Mouse (Mus musculus): Measurements from ENCODE around the gene Rnf141. TPM values are rescaled to one million over a fixed set of nuclear protein-coding genes. Genes with fewer than 3 reads are reported as not detected.

The Rnf141 gene
- polyA plus RNA-seq, 1 experiment from 2014 or later, result 18.6 TPM

DNA sequence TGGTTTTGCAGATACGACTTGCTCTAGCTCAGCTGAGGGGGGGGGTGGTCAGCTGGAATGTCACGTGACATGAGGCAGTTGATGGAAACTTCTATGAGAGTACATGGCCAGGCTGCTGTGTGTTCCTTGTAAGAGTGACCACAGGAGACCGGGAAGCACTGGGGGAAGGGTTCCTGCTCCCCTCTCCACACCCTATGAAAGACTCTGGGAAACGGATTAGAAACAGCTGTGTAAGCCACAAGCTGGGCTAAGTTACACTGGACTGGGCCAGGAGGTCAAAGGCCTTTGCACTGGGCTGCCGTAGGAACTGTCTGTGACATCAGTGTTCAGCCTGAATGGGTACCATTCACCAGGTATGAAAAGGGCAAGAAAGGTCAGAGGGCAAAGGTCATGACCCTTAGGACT lies 90.3 kb downstream of the Rnf141 start:
- no peaks in the 10 kb centered on the region for H3K9me3 ChIP-seq
- no peaks in the 10 kb centered on the region for H3K27me3 ChIP-seq
- peaks cover 11% of the 10 kb centered on the region for H3K4me1 ChIP-seq
- no peak overlapping the region for H3K27ac ChIP-seq
- WGBS, result 34% methylated on average over 5 of the region's 5 CpGs
- H3K4me3 ChIP-seq, result no peak overlapping the region
- H3K36me3 ChIP-seq, result no peaks in the 10 kb centered on the region
- H3K9ac ChIP-seq, result no peak overlapping the region
- no peak overlapping the region for H3K4me2 ChIP-seq
- no peak; the same call in 1 of the 2 replicates for ATAC-seq (ENCODE audit: insufficient number of reproducible peaks, low FRiP score, low TSS enrichment, low read depth)

DNA sequence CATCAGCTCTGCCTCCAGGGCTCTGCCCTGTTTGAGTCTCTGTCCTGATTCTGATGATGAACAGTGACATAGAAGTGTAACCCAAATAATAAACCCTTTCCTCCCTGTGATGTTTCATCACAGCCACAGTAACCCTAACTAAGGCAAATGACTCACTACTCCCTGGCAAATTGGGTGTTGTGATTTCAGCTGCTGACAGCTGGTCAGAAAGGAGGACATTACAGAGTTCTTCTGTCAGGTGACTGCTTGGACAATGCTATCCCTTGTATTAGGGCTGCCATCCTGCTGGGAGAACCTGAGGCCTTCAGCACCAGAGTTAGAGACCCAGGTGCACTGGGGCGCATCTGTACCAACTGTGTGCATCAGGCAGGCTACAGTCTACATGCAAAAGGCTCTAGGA lies 90.9 kb downstream of the Rnf141 start:
- ATAC-seq (ENCODE audit: insufficient number of reproducible peaks, low FRiP score, low TSS enrichment, low read depth), result no peak
- no peak overlapping the region for H3K9ac ChIP-seq
- H3K4me2 ChIP-seq, result no peak overlapping the region
- no peak overlapping the region for H3K27ac ChIP-seq
- H3K27me3 ChIP-seq, result no peaks in the 10 kb centered on the region
- no peaks in the 10 kb centered on the region for H3K9me3 ChIP-seq
- no peak overlapping the region for H3K4me3 ChIP-seq
- peaks cover 11% of the 10 kb centered on the region for H3K4me1 ChIP-seq
- 81% methylated on average over 1 of the region's 1 CpGs for WGBS
- H3K36me3 ChIP-seq, result no peaks in the 10 kb centered on the region

DNA sequence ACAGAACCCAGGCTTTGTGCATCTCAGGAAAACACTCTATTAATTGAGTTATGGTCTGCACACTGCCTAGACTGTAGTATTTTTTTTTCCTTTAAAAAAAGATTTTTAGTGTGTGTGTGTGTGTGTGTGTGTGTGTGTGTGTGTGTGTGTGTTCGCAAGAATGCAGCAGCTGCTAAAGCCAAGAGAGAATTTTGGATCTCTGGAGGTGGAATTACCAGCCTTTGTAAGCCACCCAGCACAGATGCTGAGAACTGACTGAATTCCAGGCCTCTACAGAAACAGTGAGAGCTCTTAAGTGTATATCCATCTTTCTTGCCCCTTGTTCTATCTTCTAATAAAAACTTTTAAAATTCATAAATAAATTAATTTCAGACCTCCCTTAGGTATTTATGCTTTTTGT lies 92.6 kb downstream of the Rnf141 start:
- Histone ChIP-seq H3K4me2 (no peak overlapping the region), H3K9me3 (no peaks in the 10 kb centered on the region), H3K4me1 (peaks cover 8% of the 10 kb centered on the region), H3K27ac (no peak overlapping the region), H3K4me3 (no peak overlapping the region), H3K9ac (no peak overlapping the region), H3K27me3 (no peaks in the 10 kb centered on the region), H3K36me3 (no peaks in the 10 kb centered on the region)
- 63% methylated on average over 1 of the region's 1 CpGs for WGBS
- ATAC-seq (ENCODE audit: insufficient number of reproducible peaks, low FRiP score, low TSS enrichment, low read depth), result no peak

DNA sequence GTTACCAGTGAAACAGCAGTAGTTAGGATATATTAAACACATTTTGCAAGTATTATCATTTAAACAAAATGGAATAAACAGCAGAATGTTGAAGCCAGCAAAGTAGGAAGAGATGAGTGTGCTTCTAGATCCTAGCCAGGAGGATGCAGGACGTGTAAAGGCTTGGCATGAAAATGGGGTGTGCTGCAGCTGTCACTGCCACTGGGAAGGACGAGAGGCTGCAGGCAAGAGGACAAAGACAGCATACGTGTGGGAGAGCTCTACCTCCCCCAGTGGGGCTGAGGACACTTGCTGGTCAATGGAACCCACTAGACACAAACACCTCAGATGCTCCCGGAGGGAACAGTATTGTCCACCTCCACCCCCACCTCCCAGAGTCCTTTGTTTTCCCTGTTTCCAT lies 93.4 kb downstream of the Rnf141 start:
- H3K27ac ChIP-seq, result no peak overlapping the region
- no peak overlapping the region for H3K9ac ChIP-seq
- WGBS, result 59% methylated on average over 4 of the region's 4 CpGs
- no peak for ATAC-seq (ENCODE audit: insufficient number of reproducible peaks, low FRiP score, low TSS enrichment, low read depth)
- no peaks in the 10 kb centered on the region for H3K36me3 ChIP-seq
- no peak overlapping the region for H3K4me3 ChIP-seq
- peaks cover 8% of the 10 kb centered on the region for H3K4me1 ChIP-seq
- H3K4me2 ChIP-seq, result no peak overlapping the region
- no peaks in the 10 kb centered on the region for H3K9me3 ChIP-seq
- no peaks in the 10 kb centered on the region for H3K27me3 ChIP-seq

Small RNAs within 50 kb of the gene (microRNA-seq; reads per million reads assigned to microRNA genes)
- gene Gm47282, result not detected

Other genes with a start within 250 kb of the Rnf141 start
- 26.2 and 29.2 TPM in 2 replicates for gene Sbf2, start 229.5 kb downstream of the Rnf141 start, polyA plus RNA-seq (2015; fragmentation: Nextera tagmentation; extraction: Ambion mirVana)
- 7.3 and 7.7 TPM in 2 replicates for gene Adm, start 216.8 kb downstream of the Rnf141 start, polyA plus RNA-seq (2015; fragmentation: Nextera tagmentation; extraction: Ambion mirVana)
- gene Ampd3, start 76.3 kb downstream of the Rnf141 start, polyA plus RNA-seq (2015; fragmentation: Nextera tagmentation; extraction: Ambion mirVana), result 13.9 and 15.0 TPM in 2 replicates
- gene Lyve1, start 18.8 kb upstream of the Rnf141 start, polyA plus RNA-seq (2015; fragmentation: Nextera tagmentation; extraction: Ambion mirVana), result 14.6 and 19.4 TPM in 2 replicates
- 0.96 and 1.8 TPM in 2 replicates for gene Mrvi1, start 138.0 kb upstream of the Rnf141 start, polyA plus RNA-seq (2015; fragmentation: Nextera tagmentation; extraction: Ambion mirVana)
- 62.1 and 62.7 TPM in 2 replicates for gene Ctr9, start 184.5 kb upstream of the Rnf141 start, polyA plus RNA-seq (2015; fragmentation: Nextera tagmentation; extraction: Ambion mirVana)
- gene Eif4g2, start 238.6 kb upstream of the Rnf141 start, polyA plus RNA-seq (2015; fragmentation: Nextera tagmentation; extraction: Ambion mirVana), result 697 and 725 TPM in 2 replicates